Mouse (Mus musculus): Measurements from ENCODE around the gene Haao.

DNA sequence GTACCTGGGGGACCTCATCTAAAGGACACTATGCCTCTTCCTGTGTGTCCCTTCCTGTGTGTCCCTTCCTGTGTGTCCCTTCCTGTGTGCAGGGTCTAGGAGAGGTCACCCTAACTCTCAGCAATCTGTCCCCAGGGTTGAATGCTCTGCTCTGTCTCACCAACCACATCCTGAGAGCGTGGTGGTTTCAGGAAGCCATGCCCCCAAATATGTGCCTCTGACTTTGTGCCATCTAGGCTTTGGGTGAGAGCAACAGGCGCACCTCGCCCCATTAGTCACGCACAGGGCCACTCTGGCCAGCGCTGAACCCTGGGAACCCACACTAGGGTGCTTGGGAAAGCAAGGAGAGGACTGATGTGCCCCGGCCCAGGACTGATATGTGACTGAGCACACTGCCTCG, 23.9 kb downstream of the Haao start:
- TF ChIP-seq CTCF (IDR thresholded peaks at IDR 0.05; ENCODE audit: control insufficient read depth, insufficient read depth, insufficient replicate concordance, low read depth, low read length) (no peak), POLR2A (IDR thresholded peaks at IDR 0.05; ENCODE audit: control insufficient read depth, low read depth, low read length) (no peak)
